Mouse (Mus musculus): ENCODE results near the gene Hpse.

DNA sequence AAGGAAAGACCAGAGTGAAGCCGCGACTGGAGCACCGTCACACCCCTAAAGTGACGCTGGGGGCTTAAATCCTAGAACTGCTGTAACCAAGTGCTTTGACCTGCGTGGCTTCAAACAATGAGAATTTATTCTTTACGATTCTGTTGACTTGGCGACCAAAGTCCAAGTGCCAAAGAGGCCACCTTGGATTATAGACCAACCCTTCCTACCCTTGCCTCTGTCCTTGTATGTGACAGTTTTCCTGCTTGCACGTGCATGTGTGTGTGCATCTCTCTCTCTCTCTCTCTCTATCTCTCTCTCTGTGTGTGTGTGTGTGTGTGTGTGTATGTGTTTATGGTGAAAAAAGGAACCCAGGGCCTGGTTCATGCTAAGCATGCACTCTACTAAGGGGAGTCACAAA is 19.3 kb upstream of the Hpse start:
- TF ChIP-seq CTCF (IDR thresholded peaks at IDR 0.05; ENCODE audit: low read depth) (no peak), EP300 (optimal IDR thresholded peaks at IDR 0.05) (no peak)

All from stomach, postnatal 0 days (tissue).